Mouse (Mus musculus): ENCODE data around the gene Mdm2.

DNA sequence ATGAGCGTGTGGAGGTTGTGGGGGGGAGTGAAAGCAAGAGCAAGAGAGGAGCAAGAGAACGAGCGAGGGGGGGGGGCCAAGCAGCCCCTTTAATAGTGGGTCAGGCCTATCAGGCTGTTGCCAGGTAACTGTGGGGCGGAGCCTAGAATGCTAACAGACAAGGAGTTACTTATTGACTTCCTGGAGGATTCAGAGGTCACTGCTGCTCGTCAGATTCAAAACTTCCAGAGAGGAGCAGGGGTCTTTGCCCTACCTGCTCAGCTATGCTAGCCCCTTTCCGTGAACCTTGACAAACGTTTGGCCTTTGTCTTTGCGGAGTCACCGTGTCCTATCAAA is 46.7 kb downstream of the Mdm2 start:
- TF ChIP-seq TAL1 (IDR thresholded peaks at IDR 0.05; ENCODE audit: low read length) (no peak), GATA1 (IDR thresholded peaks at IDR 0.05; ENCODE audit: low read length) (no peak)

Measured in erythroblast, embryonic 14.5 days (primary cell).